Mouse (Mus musculus): ENCODE measurements around the gene Usp22. TPM values are rescaled to one million over a fixed set of nuclear protein-coding genes. Genes with fewer than 3 reads are reported as not detected.
A peak's percentile ranks its signal among the peaks of the same experiment; 100 is the strongest.

Gene Usp22
- polyA plus RNA-seq, 1 experiment from 2014 or later, result 373 TPM

DNA sequence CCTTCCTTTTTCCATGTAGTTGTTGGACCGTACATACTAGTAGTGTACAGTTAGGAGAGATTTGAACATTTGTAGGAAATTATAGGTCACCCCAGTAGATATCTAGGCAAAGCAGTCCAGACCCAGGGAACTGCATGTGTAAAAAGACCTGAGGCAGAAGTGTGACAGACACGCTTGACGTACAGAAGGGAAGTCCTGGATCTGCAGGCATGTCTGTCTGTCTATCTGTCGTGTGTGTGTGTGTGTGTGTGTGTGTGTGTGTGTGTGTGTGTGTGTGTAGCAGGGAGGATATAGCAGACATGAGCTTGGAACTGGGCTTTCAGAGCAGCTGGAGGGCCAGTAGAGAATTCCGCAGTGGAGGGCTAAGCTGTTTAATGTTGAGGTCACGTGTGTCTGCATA, 65.1 kb downstream of the Usp22 start:
- Histone ChIP-seq H3K4me3 (no peak overlapping the region), H3K4me1 (no peaks in the 10 kb centered on the region), H3K27ac (no peak overlapping the region), H3K4me2 (replicated peaks) (no peak overlapping the region), H3K9me3 (no peaks in the 10 kb centered on the region), H3K36me3 (no peaks in the 10 kb centered on the region), H3K9ac (no peak overlapping the region), H3K27me3 (replicated peaks) (no peaks in the 10 kb centered on the region)
- no peak for ATAC-seq (ENCODE audit: low FRiP score, low read depth)
- 78% methylated on average over 6 of the region's 6 CpGs for WGBS

- Histone ChIP-seq H3K4me2 (replicated peaks) (no peak overlapping the region), H3K4me1 (no peaks in the 10 kb centered on the region), H3K36me3 (no peaks in the 10 kb centered on the region), H3K9me3 (no peaks in the 10 kb centered on the region), H3K27me3 (replicated peaks) (no peaks in the 10 kb centered on the region), H3K27ac (no peak overlapping the region), H3K4me3 (no peak overlapping the region), H3K9ac (no peak overlapping the region)
- 89% methylated on average over 12 of the region's 12 CpGs for WGBS
- ATAC-seq (ENCODE audit: low FRiP score, low read depth), result no peak
Observed at GRCm38 (mm10) chr11:61108911-61109361, 65.9 kb downstream of the Usp22 start.

GRCm38 (mm10) chr11:61104241-61104901, 70.5 kb downstream of the Usp22 start:
- Histone ChIP-seq H3K27me3 (replicated peaks) (no peaks in the 10 kb centered on the region), H3K4me1 (peaks cover 3% of the 10 kb centered on the region; the same call in 1 of the 2 replicates), H3K9me3 (no peaks in the 10 kb centered on the region), H3K4me3 (no peak overlapping the region), H3K36me3 (no peaks in the 10 kb centered on the region), H3K9ac (no peak overlapping the region), H3K27ac (no peak overlapping the region), H3K4me2 (replicated peaks) (0 out of 2 replicates have a peak overlapping the region, but pooled peaks have one; percentile 1)
- 18% methylated on average over 20 of the region's 20 CpGs for WGBS
- peak; percentile 82; the same call in 1 of the 2 replicates for ATAC-seq (ENCODE audit: low FRiP score, low read depth)

DNA sequence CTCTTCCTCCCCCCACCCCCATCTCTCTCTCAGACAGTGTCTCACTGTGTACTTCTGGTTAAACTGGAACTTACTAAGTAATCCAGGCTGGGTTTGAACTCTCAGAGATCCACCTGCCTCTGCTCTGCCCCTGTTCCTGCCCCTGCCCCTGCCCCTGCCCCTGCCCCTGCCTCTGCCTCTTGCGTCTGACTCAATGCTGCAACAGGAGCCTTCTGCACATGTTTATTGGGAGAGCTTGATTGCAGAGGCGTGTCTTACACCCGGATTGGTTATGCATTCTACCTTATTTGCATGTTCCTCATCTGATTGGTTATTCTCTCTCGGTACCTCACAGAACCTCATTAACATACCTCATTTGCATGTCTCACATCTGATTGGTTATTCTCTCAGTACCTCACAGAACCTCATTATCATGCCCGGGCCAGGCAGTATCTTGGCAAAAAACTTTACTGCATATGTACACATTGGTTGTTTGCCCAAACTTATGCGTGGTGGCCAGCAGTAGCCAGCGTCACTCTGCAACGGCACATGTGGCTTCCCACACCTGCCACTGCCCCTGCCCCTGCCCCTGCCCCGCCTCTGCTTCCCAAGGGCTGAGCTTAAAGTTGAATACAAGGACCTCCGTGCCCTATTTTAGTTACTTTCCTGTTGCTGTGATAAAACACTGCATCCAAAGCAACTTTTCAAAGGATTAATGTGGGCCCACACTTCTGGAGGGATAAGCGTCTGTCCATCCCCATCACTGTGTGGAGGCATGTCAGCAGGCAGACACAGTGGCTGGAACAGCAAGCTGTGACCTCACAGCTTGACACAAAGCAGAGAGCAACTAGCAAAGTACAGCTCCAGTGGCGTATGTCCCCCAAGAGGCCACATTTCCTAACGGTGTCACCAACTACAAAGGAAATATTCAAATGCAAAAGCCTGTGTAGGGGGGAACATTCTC, 72.2 kb downstream of the Usp22 start:
- H3K9ac ChIP-seq, result no peak overlapping the region
- H3K4me2 ChIP-seq (replicated peaks), result no peak overlapping the region
- no peaks in the 10 kb centered on the region for H3K36me3 ChIP-seq
- no peak overlapping the region for H3K4me3 ChIP-seq
- H3K4me1 ChIP-seq, result peaks cover 3% of the 10 kb centered on the region; the same call in 1 of the 2 replicates
- no peak for ATAC-seq (ENCODE audit: low FRiP score, low read depth)
- no peak overlapping the region for H3K27ac ChIP-seq
- 62% methylated on average over 13 of the region's 13 CpGs for WGBS
- no peaks in the 10 kb centered on the region for H3K27me3 ChIP-seq (replicated peaks)
- H3K9me3 ChIP-seq, result no peaks in the 10 kb centered on the region

Other genes starting within 250 kb of the Usp22 start
- 40.7 and 41.7 TPM in 2 replicates for gene Map2k3, start 243.0 kb downstream of the Usp22 start, polyA plus RNA-seq (2016; fragmentation: Nextera tagmentation; extraction: Ambion mirVana)
- 7.4 and 10.3 TPM in 2 replicates for gene Kcnj12, start 152.5 kb downstream of the Usp22 start, polyA plus RNA-seq (2016; fragmentation: Nextera tagmentation; extraction: Ambion mirVana)
- gene Tnfrsf13b, start 48.3 kb downstream of the Usp22 start, polyA plus RNA-seq (2016; fragmentation: Nextera tagmentation; extraction: Ambion mirVana), result 1.2 TPM in 2 replicates
- gene Aldh3a1, start 32.5 kb upstream of the Usp22 start, polyA plus RNA-seq (2016; fragmentation: Nextera tagmentation; extraction: Ambion mirVana), result not detected in 2 replicates
- gene Aldh3a2, start 92.4 kb upstream of the Usp22 start, polyA plus RNA-seq (2016; fragmentation: Nextera tagmentation; extraction: Ambion mirVana), result 23.0 and 26.5 TPM in 2 replicates
- not detected in 2 replicates for gene Slc47a2, start 167.8 kb upstream of the Usp22 start, polyA plus RNA-seq (2016; fragmentation: Nextera tagmentation; extraction: Ambion mirVana)
- 0.06 and 0.17 TPM in 2 replicates for gene Slc47a1, start 203.3 kb upstream of the Usp22 start, polyA plus RNA-seq (2016; fragmentation: Nextera tagmentation; extraction: Ambion mirVana)